Mouse (Mus musculus) gastrocnemius, postnatal 10 days (tissue): Measurements from ENCODE around the gene Ddx42. TPM values are rescaled to one million over a fixed set of nuclear protein-coding genes. Genes with fewer than 3 reads are reported as not detected.

Experiments
- total RNA-seq, 2 experiments: library from RNA; stranded (reverse); gene quantifications; 2 replicates each; pipeline ENCODE4 v1.2.3; 2021

The Ddx42 gene
- total RNA-seq, 2 experiments from 2014 or later = 30.1 to 35.8 TPM

Other genes starting within 250 kb of the Ddx42 start
- 10 to 100 TPM; 40.0 to 40.5 TPM for gene Ace, start 249.0 kb upstream of the Ddx42 start, total RNA-seq
- not detected for gene Ace3, start 222.3 kb upstream of the Ddx42 start, total RNA-seq
- not detected for gene Kcnh6, start 208.8 kb upstream of the Ddx42 start, total RNA-seq
- 10 to 100 TPM; 39.2 to 40.9 TPM for gene Dcaf7, start 180.1 kb upstream of the Ddx42 start, total RNA-seq
- 10 to 100 TPM; 25.3 to 31.4 TPM for gene Taco1, start 150.9 kb upstream of the Ddx42 start, total RNA-seq
- gene Map3k3, start 132.3 kb upstream of the Ddx42 start, total RNA-seq = 10 to 100 TPM; 26.5 to 33.3 TPM
- not detected for gene Gm10840, start 56.1 kb upstream of the Ddx42 start, total RNA-seq
- gene Limd2, start 56.1 kb upstream of the Ddx42 start, total RNA-seq = 10 to 100 TPM; 13.2 to 18.1 TPM
- 10 to 100 TPM; 21.5 to 22.8 TPM for gene Strada, start 14.8 kb upstream of the Ddx42 start, total RNA-seq
- gene Ccdc47, start 582 bp upstream of the Ddx42 start, total RNA-seq = 10 to 100 TPM; 73.6 to 75.8 TPM
- gene Ftsj3, start 39.2 kb downstream of the Ddx42 start, total RNA-seq = 10 to 100 TPM; 27.4 to 32.8 TPM
- gene Psmc5, start 39.2 kb downstream of the Ddx42 start, total RNA-seq = 100 to 1,000 TPM; 134 to 152 TPM
- 10 to 100 TPM; 23.6 to 27.3 TPM for gene Smarcd2, start 56.0 kb downstream of the Ddx42 start, total RNA-seq
- under 1 TPM; 0.09 to 0.21 TPM for gene Tcam1, start 59.7 kb downstream of the Ddx42 start, total RNA-seq
- gene Gh, start 84.9 kb downstream of the Ddx42 start, total RNA-seq = not detected
- gene Cd79b, start 97.8 kb downstream of the Ddx42 start, total RNA-seq = 1 to 10 TPM in 1 of 2 experiments, under 1 TPM in 1; 0.80 to 2.8 TPM
- gene Scn4a, start 136.4 kb downstream of the Ddx42 start, total RNA-seq = 100 to 1,000 TPM; 137 to 145 TPM
- gene Prr29, start 148.5 kb downstream of the Ddx42 start, total RNA-seq = 10 to 100 TPM; 11.4 to 11.5 TPM
- 10 to 100 TPM; 13.3 to 18.6 TPM for gene Icam2, start 171.1 kb downstream of the Ddx42 start, total RNA-seq